21 mouse cellular contexts compared by ENCODE assay signal in genomic region chr3:68790466-68790865, GRCm38 (mm10).
DNase-seq lines count a peak whose midpoint lies in the region; ATAC-seq and TF ChIP-seq lines count a peak whose summit lies in the region.
"Had no signal": no experiment of that assay in that cellular context is flagged by ENCODE, and none has a peak within 500 bp of the region (broad histone marks: within the 10 kb centered on the region; RNA-seq: fewer than 3 reads in every experiment).

No protein-coding gene starts in this region.

- ATAC-seq in CD4-positive, CD25-positive, alpha-beta regulatory T cell, adult 4 months: no peak
- ATAC-seq in monocyte, adult 5-6 weeks (replicated peaks; ENCODE audit: insufficient number of reproducible peaks, low FRiP score, low TSS enrichment, poor library complexity, severe bottlenecking): no peak
- ATAC-seq: activated CD4-positive, CD25-positive, alpha-beta regulatory T cell, adult 4 months; forebrain, embryonic 13.5 days; forebrain, embryonic 15.5 days; forebrain, postnatal 0 days; Patski had no signal

- TF ChIP-seq CTCF in gastrocnemius, adult 2 months (IDR thresholded peaks at IDR 0.05): no peak

- peak; percentile 52 for DNase-seq in CD4-positive, CD25-positive, alpha-beta regulatory T cell, adult 2 months (ENCODE audit: low read depth, low spot score)
- DNase-seq in naive thymus-derived CD4-positive, alpha-beta T cell, adult 2 months (ENCODE audit: low read depth): peak; percentile 16
- no peak for DNase-seq in gastrocnemius, adult 2 months
- DNase-seq: adrenal gland, adult 8-10 months; adrenal gland, postnatal 14 days; adrenal gland, postnatal 36 days; B cell, adult 2 months; cerebellum, adult 11-12 months; cerebellum, adult 2 months; cerebellum, adult 9-10 months; cerebellum, postnatal 10 days; cerebellum, postnatal 25 days; forebrain, postnatal 0 days had no signal

- no peak overlapping the region for H3K4me3 ChIP-seq in gastrocnemius, adult 2 months
- H3K4me3 ChIP-seq: embryonic facial prominence, embryonic 10.5 days; embryonic facial prominence, embryonic 12.5 days; forebrain, embryonic 13.5 days; forebrain, embryonic 15.5 days had no signal

- intact Hi-C loops in gastrocnemius, adult 2 months (cut with DNase I): no loop called here

- H3K27ac ChIP-seq in gastrocnemius, adult 2 months: no peak overlapping the region
- H3K27ac ChIP-seq: embryonic facial prominence, embryonic 10.5 days; embryonic facial prominence, embryonic 12.5 days; forebrain, embryonic 13.5 days; forebrain, embryonic 15.5 days had no signal
